Mouse (Mus musculus): ENCODE measurements around the gene Pramef12. TPM values are rescaled to one million over a fixed set of nuclear protein-coding genes. Genes with fewer than 3 reads are reported as not detected.
"Not testable (repeated sequence)": the region's sequence is repeated elsewhere in the genome, so short reads cannot be mapped to it uniquely, and the experiment has no call there.

The Pramef12 gene
- polyA plus RNA-seq, 1 experiment from 2014 or later = 0.76 TPM

- no peak overlapping the region for H3K4me2 ChIP-seq
- 44% methylated on average over 4 of the region's 4 CpGs for WGBS
- no peaks in the 10 kb centered on the region for H3K4me1 ChIP-seq
- no peak overlapping the region for H3K27ac ChIP-seq
- no peaks in the 10 kb centered on the region for H3K9me3 ChIP-seq
- ATAC-seq (ENCODE audit: insufficient number of reproducible peaks, low FRiP score, low TSS enrichment, low read depth) = no peak
- no peak overlapping the region for H3K9ac ChIP-seq
- H3K36me3 ChIP-seq = no peaks in the 10 kb centered on the region
- no peaks in the 10 kb centered on the region for H3K27me3 ChIP-seq
- no peak overlapping the region for H3K4me3 ChIP-seq
Observed at GRCm38 (mm10) chr4:144402712-144403111, 5.6 kb downstream of the Pramef12 start.

GRCm38 (mm10) chr4:144396316-144396715 lies 11.9 kb downstream of the Pramef12 start:
- no peak for ATAC-seq (ENCODE audit: insufficient number of reproducible peaks, low FRiP score, low TSS enrichment, low read depth)
- H3K36me3 ChIP-seq = no peaks in the 10 kb centered on the region
- no peak overlapping the region for H3K27ac ChIP-seq
- no peak overlapping the region for H3K4me2 ChIP-seq
- H3K9me3 ChIP-seq = no peaks in the 10 kb centered on the region
- no peaks in the 10 kb centered on the region for H3K27me3 ChIP-seq
- 23% methylated on average over 3 of the region's 3 CpGs for WGBS
- no peak overlapping the region for H3K9ac ChIP-seq
- no peaks in the 10 kb centered on the region for H3K4me1 ChIP-seq
- H3K4me3 ChIP-seq = no peak overlapping the region

GRCm38 (mm10) chr4:144377911-144378310 lies 30.4 kb downstream of the Pramef12 start, which contains the start of gene Pramef20:
Pramef20 (minus strand) TSS chr4:144377933.
- no peaks in the 10 kb centered on the region for H3K4me1 ChIP-seq
- no peak within 1 kb of the TSS for H3K4me3 ChIP-seq
- no peaks in the 10 kb centered on the region for H3K36me3 ChIP-seq
- H3K9ac ChIP-seq = no peak within 1 kb of the TSS
- H3K27ac ChIP-seq = no peak within 1 kb of the TSS
- H3K4me2 ChIP-seq = no peak within 1 kb of the TSS
- no peaks in the 10 kb centered on the region for H3K27me3 ChIP-seq
- 52% methylated on average over 2 of the region's 2 CpGs for whole genome bisulfite sequencing
- no peaks in the 10 kb centered on the region for H3K9me3 ChIP-seq
- ATAC-seq (ENCODE audit: insufficient number of reproducible peaks, low FRiP score, low TSS enrichment, low read depth) = no peak

GRCm38 (mm10) chr4:144357642-144358041 lies 50.6 kb downstream of the Pramef12 start, which contains the start of gene Gm13119:
Gm13119 (plus strand) TSS chr4:144357942.
- H3K4me1 ChIP-seq; H3K4me2 ChIP-seq; H3K27me3 ChIP-seq; H3K36me3 ChIP-seq; ATAC-seq (ENCODE audit: insufficient number of reproducible peaks, low FRiP score, low TSS enrichment, low read depth); H3K4me3 ChIP-seq; H3K9me3 ChIP-seq; H3K9ac ChIP-seq; H3K27ac ChIP-seq: not testable (repeated sequence)
- 81% methylated on average over 3 of the region's 3 CpGs for WGBS

Other genes with a start within 250 kb of the Pramef12 start
- not detected in 2 replicates for gene Oog3, start 245.8 kb downstream of the Pramef12 start, polyA plus RNA-seq (2015; fragmentation: Nextera tagmentation; extraction: Ambion mirVana)
- gene Oog2, start 217.7 kb downstream of the Pramef12 start, polyA plus RNA-seq (2015; fragmentation: Nextera tagmentation; extraction: Ambion mirVana) = not detected in 2 replicates
- gene C87977, start 195.1 kb downstream of the Pramef12 start, polyA plus RNA-seq (2015; fragmentation: Nextera tagmentation; extraction: Ambion mirVana) = not detected in 2 replicates
- gene Pramel5, start 128.0 kb downstream of the Pramef12 start, polyA plus RNA-seq (2015; fragmentation: Nextera tagmentation; extraction: Ambion mirVana) = not detected in 2 replicates
- not detected in 2 replicates for gene Gm13128, start 78.2 kb downstream of the Pramef12 start, polyA plus RNA-seq (2015; fragmentation: Nextera tagmentation; extraction: Ambion mirVana)
- gene Gm13119, start 50.5 kb downstream of the Pramef12 start, polyA plus RNA-seq (2015; fragmentation: Nextera tagmentation; extraction: Ambion mirVana) = not detected in 2 replicates
- not detected in 2 replicates for gene Pramef20, start 30.5 kb downstream of the Pramef12 start, polyA plus RNA-seq (2015; fragmentation: Nextera tagmentation; extraction: Ambion mirVana)
- gene 1700012P22Rik, start 30.3 kb upstream of the Pramef12 start, polyA plus RNA-seq (2015; fragmentation: Nextera tagmentation; extraction: Ambion mirVana) = not detected in 2 replicates
- gene Gm9944, start 44.9 kb upstream of the Pramef12 start, polyA plus RNA-seq (2015; fragmentation: Nextera tagmentation; extraction: Ambion mirVana) = not detected in 2 replicates
- gene Aadacl3, start 55.3 kb upstream of the Pramef12 start, polyA plus RNA-seq (2015; fragmentation: Nextera tagmentation; extraction: Ambion mirVana) = not detected in 2 replicates
- not detected in 2 replicates for gene 9430007A20Rik, start 111.4 kb upstream of the Pramef12 start, polyA plus RNA-seq (2015; fragmentation: Nextera tagmentation; extraction: Ambion mirVana)
- gene Gm13124, start 156.7 kb upstream of the Pramef12 start, polyA plus RNA-seq (2015; fragmentation: Nextera tagmentation; extraction: Ambion mirVana) = not detected in 2 replicates
- not detected in 2 replicates for gene Aadacl4, start 205.2 kb upstream of the Pramef12 start, polyA plus RNA-seq (2015; fragmentation: Nextera tagmentation; extraction: Ambion mirVana)

Measured in limb, embryonic 15.5 days (tissue).